Mouse (Mus musculus) midbrain, embryonic 12.5 days (tissue): ENCODE results near the gene Slc12a3. TPM values are rescaled to one million over a fixed set of nuclear protein-coding genes. Genes with fewer than 3 reads are reported as not detected.

Source experiments
- ATAC-seq: fragments of 200-750 bp; cut with Nextera tagmentation; 2 replicates; pipeline ENCODE4 v1.8.0; 2017; ENCODE audit warnings: low read depth, moderate TSS enrichment, moderate library complexity; ENCODE audit not compliant: low FRiP score
- H3K27ac ChIP-seq: fragments of 300-500 bp; sonication (generic); replicated peaks from 2 replicates; pipeline ENCODE4 v1.5.1; 2016; ENCODE audit warnings: mild to moderate bottlenecking
- H3K27me3 ChIP-seq: fragments of 300-500 bp; sonication (generic); 2 replicates; pipeline ENCODE4 v1.6.1; 2016; ENCODE audit warnings: mild to moderate bottlenecking
- H3K36me3 ChIP-seq: fragments of 300-500 bp; sonication (generic); 2 replicates; pipeline ENCODE4 v1.6.1; 2016
- H3K4me1 ChIP-seq: fragments of 300-500 bp; sonication (generic); 2 replicates; pipeline ENCODE4 v1.6.1; 2016
- H3K4me2 ChIP-seq: fragments of 300-500 bp; sonication (generic); replicated peaks from 2 replicates; pipeline ENCODE4 v1.6.1; 2016; ENCODE audit warnings: mild to moderate bottlenecking, moderate library complexity
- H3K4me3 ChIP-seq: fragments of 300-500 bp; sonication (generic); 2 replicates; pipeline ENCODE4 v1.5.1; 2016; ENCODE audit warnings: mild to moderate bottlenecking
- H3K9ac ChIP-seq: fragments of 300-500 bp; sonication (generic); replicated peaks from 2 replicates; pipeline ENCODE4 v1.6.1; 2016; ENCODE audit warnings: mild to moderate bottlenecking, moderate library complexity
- H3K9me3 ChIP-seq: fragments of 300-500 bp; sonication (generic); 2 replicates; pipeline ENCODE4 v1.6.1; 2016; ENCODE audit warnings: mild to moderate bottlenecking
- WGBS: fragments of 180-500 bp; shearing (Covaris S2); methylation state at CpG from one replicate; pipeline ENCODE4 v1.1.7; 2016; 5-methylcytosine and 5-hydroxymethylcytosine counted together
- polyA plus RNA-seq: library from polyadenylated mRNA; unstranded; fragments of >200 nt; fragmentation: Nextera tagmentation; extraction: Ambion mirVana; gene quantifications from 2 replicates; pipeline ENCODE4 v1.2.1, GENCODE M21; 2016

Gene Slc12a3
- polyA plus RNA-seq, 1 experiment from 2014 or later: not detected

GRCm38 (mm10) chr8:94340796-94341195, 11.8 kb downstream of the Slc12a3 start:
- Histone ChIP-seq H3K27me3 (no peaks in the 10 kb centered on the region), H3K4me1 (no peaks in the 10 kb centered on the region), H3K27ac (no peak overlapping the region), H3K4me2 (no peak overlapping the region), H3K4me3 (no peak overlapping the region), H3K36me3 (no peaks in the 10 kb centered on the region), H3K9ac (no peak overlapping the region), H3K9me3 (no peaks in the 10 kb centered on the region)
- ATAC-seq: no peak
- WGBS: 89% methylated on average over 7 of the region's 7 CpGs

- no peak overlapping the region for H3K4me3 ChIP-seq
- ATAC-seq: no peak
- H3K27me3 ChIP-seq: no peaks in the 10 kb centered on the region
- H3K27ac ChIP-seq: no peak overlapping the region
- no peak overlapping the region for H3K4me2 ChIP-seq
- WGBS: 88% methylated on average over 10 of the region's 10 CpGs
- H3K9me3 ChIP-seq: no peaks in the 10 kb centered on the region
- H3K36me3 ChIP-seq: no peaks in the 10 kb centered on the region
- H3K9ac ChIP-seq: no peak overlapping the region
- H3K4me1 ChIP-seq: no peaks in the 10 kb centered on the region
These were observed 13.7 kb downstream of the Slc12a3 start for GRCm38 (mm10) chr8:94342691-94343090.

GRCm38 (mm10) chr8:94343290-94343689, 14.3 kb downstream of the Slc12a3 start:
- Histone ChIP-seq H3K27ac (no peak overlapping the region), H3K9me3 (no peaks in the 10 kb centered on the region), H3K36me3 (no peaks in the 10 kb centered on the region), H3K9ac (no peak overlapping the region), H3K4me2 (no peak overlapping the region), H3K27me3 (no peaks in the 10 kb centered on the region), H3K4me1 (no peaks in the 10 kb centered on the region), H3K4me3 (no peak overlapping the region)
- ATAC-seq: no peak
- 15% methylated on average over 6 of the region's 6 CpGs for WGBS

- 94% methylated on average over 11 of the region's 11 CpGs for WGBS
- Histone ChIP-seq H3K9me3 (no peaks in the 10 kb centered on the region), H3K27me3 (no peaks in the 10 kb centered on the region), H3K4me1 (no peaks in the 10 kb centered on the region), H3K4me2 (no peak overlapping the region), H3K27ac (no peak overlapping the region), H3K4me3 (no peak overlapping the region), H3K36me3 (no peaks in the 10 kb centered on the region), H3K9ac (no peak overlapping the region)
- ATAC-seq: no peak
These were observed 14.8 kb downstream of the Slc12a3 start for GRCm38 (mm10) chr8:94343778-94344320.

- no peaks in the 10 kb centered on the region for H3K36me3 ChIP-seq
- WGBS: 85% methylated on average over 4 of the region's 4 CpGs
These were observed 16.7 kb downstream of the Slc12a3 start for GRCm38 (mm10) chr8:94345657-94346056.

GRCm38 (mm10) chr8:94346264-94346663, 17.3 kb downstream of the Slc12a3 start:
- no peaks in the 10 kb centered on the region for H3K4me1 ChIP-seq
- no peaks in the 10 kb centered on the region for H3K9me3 ChIP-seq
- no peaks in the 10 kb centered on the region for H3K27me3 ChIP-seq
- no peak overlapping the region for H3K9ac ChIP-seq
- 94% methylated on average over 13 of the region's 13 CpGs for WGBS
- no peak overlapping the region for H3K4me3 ChIP-seq
- no peak for ATAC-seq
- H3K36me3 ChIP-seq: no peaks in the 10 kb centered on the region
- H3K27ac ChIP-seq: no peak overlapping the region
- no peak overlapping the region for H3K4me2 ChIP-seq

More at GRCm38 (mm10) chr8:94345657-94346056, 16.7 kb downstream of the Slc12a3 start:
- H3K9me3 ChIP-seq: no peaks in the 10 kb centered on the region
- no peak overlapping the region for H3K4me3 ChIP-seq
- no peak overlapping the region for H3K9ac ChIP-seq
- H3K27me3 ChIP-seq: no peaks in the 10 kb centered on the region
- no peak overlapping the region for H3K27ac ChIP-seq
- ATAC-seq: no peak
- H3K4me2 ChIP-seq: no peak overlapping the region
- no peaks in the 10 kb centered on the region for H3K4me1 ChIP-seq

- Histone ChIP-seq H3K9me3 (no peaks in the 10 kb centered on the region), H3K4me2 (no peak overlapping the region), H3K27me3 (no peaks in the 10 kb centered on the region), H3K36me3 (no peaks in the 10 kb centered on the region), H3K4me1 (no peaks in the 10 kb centered on the region), H3K27ac (no peak overlapping the region), H3K9ac (no peak overlapping the region), H3K4me3 (no peak overlapping the region)
- ATAC-seq: no peak
- 81% methylated on average over 9 of the region's 9 CpGs for WGBS
These were observed 19.4 kb downstream of the Slc12a3 start for GRCm38 (mm10) chr8:94348425-94348824.

- Histone ChIP-seq H3K9ac (no peak overlapping the region), H3K4me1 (no peaks in the 10 kb centered on the region), H3K4me3 (no peak overlapping the region), H3K36me3 (no peaks in the 10 kb centered on the region), H3K27me3 (no peaks in the 10 kb centered on the region), H3K4me2 (no peak overlapping the region), H3K27ac (no peak overlapping the region), H3K9me3 (no peaks in the 10 kb centered on the region)
- WGBS: 85% methylated on average over 7 of the region's 7 CpGs
- ATAC-seq: no peak
These were observed 25.1 kb downstream of the Slc12a3 start for GRCm38 (mm10) chr8:94354069-94354531.

- Histone ChIP-seq H3K4me3 (no peak overlapping the region), H3K36me3 (no peaks in the 10 kb centered on the region), H3K4me2 (no peak overlapping the region), H3K9me3 (no peaks in the 10 kb centered on the region), H3K9ac (no peak overlapping the region), H3K27me3 (no peaks in the 10 kb centered on the region), H3K27ac (no peak overlapping the region), H3K4me1 (no peaks in the 10 kb centered on the region)
- 70% methylated on average over 4 of the region's 4 CpGs for WGBS
- ATAC-seq: no peak
These were observed 25.6 kb downstream of the Slc12a3 start for GRCm38 (mm10) chr8:94354571-94354970.

- WGBS: 86% methylated on average over 6 of the region's 6 CpGs
- Histone ChIP-seq H3K27ac (no peak overlapping the region), H3K4me2 (no peak overlapping the region), H3K4me3 (no peak overlapping the region), H3K36me3 (no peaks in the 10 kb centered on the region), H3K9ac (no peak overlapping the region), H3K27me3 (no peaks in the 10 kb centered on the region), H3K4me1 (no peaks in the 10 kb centered on the region), H3K9me3 (no peaks in the 10 kb centered on the region)
- ATAC-seq: no peak
These were observed 28.2 kb downstream of the Slc12a3 start for GRCm38 (mm10) chr8:94357220-94357619.

- H3K9me3 ChIP-seq: no peaks in the 10 kb centered on the region
- no peaks in the 10 kb centered on the region for H3K27me3 ChIP-seq
- ATAC-seq: no peak
- no peaks in the 10 kb centered on the region for H3K36me3 ChIP-seq
- no peak overlapping the region for H3K27ac ChIP-seq
- H3K4me1 ChIP-seq: no peaks in the 10 kb centered on the region
- H3K4me3 ChIP-seq: no peak overlapping the region
- H3K4me2 ChIP-seq: no peak overlapping the region
- WGBS: 80% methylated on average over 5 of the region's 5 CpGs
- H3K9ac ChIP-seq: no peak overlapping the region
These were observed 29.5 kb downstream of the Slc12a3 start for GRCm38 (mm10) chr8:94358541-94358940.

GRCm38 (mm10) chr8:94361774-94362431, 32.9 kb downstream of the Slc12a3 start:
- no peaks in the 10 kb centered on the region for H3K36me3 ChIP-seq
- 90% methylated on average over 6 of the region's 6 CpGs for WGBS
- H3K27me3 ChIP-seq: no peaks in the 10 kb centered on the region
- H3K27ac ChIP-seq: no peak overlapping the region
- ATAC-seq: no peak
- no peaks in the 10 kb centered on the region for H3K4me1 ChIP-seq
- H3K9me3 ChIP-seq: no peaks in the 10 kb centered on the region
- H3K9ac ChIP-seq: no peak overlapping the region
- H3K4me3 ChIP-seq: no peak overlapping the region
- no peak overlapping the region for H3K4me2 ChIP-seq
